Mouse (Mus musculus): ENCODE measurements around the gene Yju2. TPM values are rescaled to one million over a fixed set of nuclear protein-coding genes. Genes with fewer than 3 reads are reported as not detected.

The Yju2 gene
- polyA plus RNA-seq, 1 experiment: 10.1 TPM

GRCm38 (mm10) chr17:55959946-55960740, 1.2 kb downstream of the Yju2 start:
- DNase-seq (ENCODE audit: low spot score): no peak

GRCm38 (mm10) chr17:55960791-55961190, 1.9 kb downstream of the Yju2 start:
- DNase-seq (ENCODE audit: low spot score): no peak

- DNase-seq (ENCODE audit: low spot score): no peak
Measured at GRCm38 (mm10) chr17:55961631-55962030, 2.7 kb downstream of the Yju2 start.

GRCm38 (mm10) chr17:55963171-55963570, 4.3 kb downstream of the Yju2 start:
- no peak for DNase-seq (ENCODE audit: low spot score)

GRCm38 (mm10) chr17:55964496-55964895, 5.6 kb downstream of the Yju2 start:
- DNase-seq (ENCODE audit: low spot score): no peak

DNA sequence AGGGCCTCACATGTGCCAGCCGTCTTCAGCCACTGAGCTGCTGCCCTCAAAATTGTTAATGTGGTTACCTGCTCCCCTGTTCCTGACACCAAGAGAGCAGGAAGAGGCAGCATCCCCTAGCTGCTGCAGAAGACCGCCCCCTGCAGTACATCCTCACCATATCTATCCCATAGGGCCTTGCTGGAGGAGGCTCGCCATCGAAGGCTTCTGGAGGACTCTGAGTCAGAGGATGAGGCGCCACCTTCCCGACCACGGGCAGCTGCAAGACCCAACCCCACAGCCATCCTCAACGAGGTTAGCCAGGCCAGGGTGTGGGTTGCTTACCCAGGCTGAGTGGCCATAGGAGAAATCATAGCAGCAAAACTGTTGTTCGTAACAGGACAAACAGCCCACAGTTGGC, 6.1 kb downstream of the Yju2 start:
- DNase-seq (ENCODE audit: low spot score): no peak

- no peak for DNase-seq (ENCODE audit: low spot score)
Measured at GRCm38 (mm10) chr17:55967186-55967585, 8.3 kb downstream of the Yju2 start.

GRCm38 (mm10) chr17:55968210-55968609, 9.3 kb downstream of the Yju2 start:
- no peak for DNase-seq (ENCODE audit: low spot score)

GRCm38 (mm10) chr17:55969560-55969959, 10.7 kb downstream of the Yju2 start:
- no peak for DNase-seq (ENCODE audit: low spot score)

DNA sequence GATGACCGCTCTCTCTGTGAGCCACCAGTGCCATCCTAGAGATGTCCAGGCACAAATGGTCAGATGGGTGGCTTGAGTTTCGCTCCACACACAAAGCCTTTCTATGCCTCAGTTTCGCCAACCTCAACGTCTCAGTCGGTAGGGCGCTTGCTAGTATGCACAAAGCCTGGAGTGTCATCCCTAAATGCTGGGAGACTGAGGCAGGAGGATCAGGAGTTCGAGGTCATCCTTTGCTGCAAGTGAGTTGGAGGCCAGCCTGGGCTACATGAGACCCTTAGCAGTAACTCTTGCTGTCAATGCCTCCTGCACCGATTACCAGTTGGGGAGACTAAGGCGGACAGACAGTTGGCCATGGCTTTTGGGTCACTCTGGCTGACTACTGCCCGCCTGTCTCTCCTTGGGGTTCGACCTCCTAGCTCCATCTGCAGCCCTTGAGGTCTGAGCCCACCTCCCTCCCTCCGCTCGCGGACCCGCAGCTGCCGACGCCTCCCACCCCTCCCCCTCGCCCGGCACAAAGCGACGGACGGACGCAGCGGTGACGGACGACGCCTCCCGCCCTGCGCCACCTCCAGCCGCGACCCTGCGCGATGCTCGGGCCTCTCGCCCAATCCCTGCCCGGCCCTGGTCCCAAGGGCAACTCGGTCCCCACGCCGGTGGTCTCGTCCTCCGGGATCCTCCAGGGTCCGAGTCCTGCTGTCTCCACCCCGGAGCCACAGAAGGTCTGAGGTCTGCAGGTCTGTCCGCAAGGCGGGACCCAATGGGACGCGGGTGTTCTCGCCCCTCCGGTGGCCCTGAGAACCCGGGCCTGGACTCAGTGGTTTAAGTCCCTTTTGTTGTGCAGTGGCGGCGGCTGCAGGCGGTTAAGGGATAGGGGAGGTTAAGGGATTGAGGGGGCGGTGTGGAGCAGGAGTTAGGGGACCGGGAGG, 11.3 kb downstream of the Yju2 start, which contains the start of gene Shd:
Shd (plus strand) TSS at position 502 of the 926 bp plus-strand sequence.
- no peak for DNase-seq (ENCODE audit: low spot score)

DNA sequence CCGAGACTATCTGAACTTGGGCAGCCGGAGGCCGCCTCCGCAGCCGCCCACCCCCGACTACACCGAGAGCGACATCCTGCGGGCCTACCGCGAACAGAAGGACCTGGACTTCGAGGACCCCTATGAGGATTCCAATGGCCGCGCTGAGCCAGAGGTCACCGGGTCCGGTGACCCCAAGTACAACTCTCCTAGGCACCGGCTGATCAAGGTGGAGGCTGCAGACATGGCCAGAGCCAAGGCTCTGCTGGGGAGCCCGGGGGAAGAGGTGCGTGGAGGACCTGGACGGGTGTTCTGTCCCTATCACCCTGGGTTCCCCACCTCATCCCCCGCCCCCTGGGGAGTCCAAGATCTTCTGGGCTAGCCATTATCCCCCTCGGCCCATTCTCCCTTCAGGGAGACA, 12.6 kb downstream of the Yju2 start:
- no peak for DNase-seq (ENCODE audit: low spot score)

DNA sequence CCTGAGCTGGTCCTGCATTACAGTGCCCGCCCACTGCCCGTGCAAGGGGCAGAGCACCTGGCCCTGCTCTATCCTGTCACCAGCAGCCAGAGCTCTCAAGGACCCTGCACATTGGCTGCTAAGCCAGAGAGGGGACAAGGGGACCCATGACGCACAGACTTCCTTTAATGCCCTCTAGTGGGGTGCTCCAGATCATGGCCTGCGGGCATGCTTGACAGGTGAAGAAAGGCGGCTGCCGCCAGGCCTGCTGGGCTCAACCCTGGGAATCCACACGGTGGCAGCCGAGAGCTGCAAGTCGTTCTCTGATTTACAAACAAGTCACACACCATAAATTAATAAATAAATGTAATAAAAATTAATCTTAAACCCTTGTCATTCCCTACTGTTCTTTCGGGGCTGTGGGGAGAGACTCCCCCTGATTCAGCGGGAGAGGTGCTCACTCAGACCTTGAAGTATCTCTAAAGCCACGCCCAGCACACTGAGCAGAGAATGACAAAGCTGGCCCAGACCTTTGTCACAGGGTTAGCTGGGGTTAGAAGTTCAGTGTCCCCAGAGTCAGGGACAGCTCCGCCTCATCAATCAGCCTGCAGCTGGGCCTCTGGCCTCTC, 17.5 kb downstream of the Yju2 start:
- no peak for DNase-seq (ENCODE audit: low spot score)

DNA sequence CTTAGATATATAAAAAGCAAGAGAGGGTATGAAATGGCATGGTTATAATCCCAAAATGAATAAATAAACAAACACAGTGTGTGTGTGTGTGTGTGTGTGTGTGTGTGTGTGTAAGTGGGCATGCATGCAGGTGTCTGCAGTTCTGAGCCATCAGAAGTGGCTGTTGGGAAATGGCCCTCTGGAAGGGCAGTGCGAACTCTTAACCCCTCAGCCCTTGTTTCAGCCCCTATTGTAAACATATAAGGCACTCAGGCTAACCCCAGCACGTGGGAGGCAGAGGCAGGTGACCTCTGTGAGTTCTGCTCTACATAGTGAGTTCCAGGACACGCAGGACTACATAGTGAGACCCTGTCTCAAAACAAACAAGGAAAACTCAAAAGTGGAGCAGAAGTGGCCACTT, 18.4 kb downstream of the Yju2 start:
- DNase-seq (ENCODE audit: low spot score): no peak

GRCm38 (mm10) chr17:55986030-55986961, 27.4 kb downstream of the Yju2 start, which contains the start of gene Fsd1:
Gene Fsd1, plus strand, starts transcription at chr17:55986509.
- DNase-seq (ENCODE audit: low spot score): no peak

- no peak for DNase-seq (ENCODE audit: low spot score)
Measured at GRCm38 (mm10) chr17:55990278-55990898, 31.5 kb downstream of the Yju2 start.

DNA sequence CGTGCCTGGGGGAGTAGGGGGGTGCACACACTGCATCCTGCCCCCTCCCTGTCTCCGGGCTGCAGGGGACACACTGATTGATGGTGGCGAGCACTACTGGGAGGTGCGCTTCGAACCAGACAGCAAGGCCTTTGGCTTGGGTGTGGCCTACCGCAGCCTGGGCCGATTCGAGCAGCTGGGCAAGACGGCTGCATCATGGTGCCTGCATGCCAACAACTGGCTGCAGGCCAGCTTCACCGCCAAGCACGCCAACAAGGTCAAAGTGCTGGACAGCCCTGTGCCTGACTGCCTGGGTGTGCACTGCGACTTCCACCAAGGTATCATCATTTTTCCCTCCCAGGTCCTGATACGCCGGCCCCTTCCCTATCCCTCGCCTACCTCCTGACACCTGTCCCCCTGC, 37.1 kb downstream of the Yju2 start:
- DNase-seq (ENCODE audit: low spot score): no peak

DNA sequence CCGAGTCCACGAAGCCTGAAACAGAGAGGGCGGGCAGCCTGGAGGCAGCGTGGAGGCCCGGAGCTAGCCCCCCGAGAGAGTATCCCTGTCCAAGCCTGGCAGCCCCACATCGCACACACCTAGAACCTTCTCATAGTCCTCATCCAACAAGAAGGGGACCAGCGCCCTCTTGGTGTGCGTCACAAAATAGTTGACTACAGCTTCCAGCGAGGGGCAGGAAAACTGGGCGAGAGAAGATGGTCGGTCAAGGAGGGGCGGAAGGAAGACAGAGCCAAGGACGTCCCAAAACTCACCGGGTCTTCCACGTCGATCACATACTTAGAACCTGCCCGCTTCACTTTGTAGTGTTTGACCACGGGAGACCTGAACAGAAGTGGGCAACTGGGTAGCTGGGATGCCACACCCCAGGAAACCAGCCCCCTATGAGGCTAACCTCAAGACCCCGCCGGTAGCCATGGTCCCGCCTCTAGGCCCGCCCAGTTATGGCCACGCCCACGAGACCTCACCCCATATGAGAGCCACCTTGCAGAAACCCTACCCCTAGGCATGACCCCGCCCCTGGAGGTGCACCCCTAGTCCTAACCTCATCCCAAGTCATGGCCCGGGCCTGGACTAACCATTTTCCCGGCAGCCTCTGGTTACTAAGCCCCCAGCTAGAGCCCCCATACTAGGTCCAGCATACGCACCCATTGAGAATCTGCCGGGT, 41.0 kb downstream of the Yju2 start:
- DNase-seq (ENCODE audit: low spot score): no peak

- no peak for DNase-seq (ENCODE audit: low spot score)
Measured at GRCm38 (mm10) chr17:56003000-56003399, 44.1 kb downstream of the Yju2 start.

- peak; percentile 46 for DNase-seq (ENCODE audit: low spot score)
Measured at GRCm38 (mm10) chr17:56005415-56006061, 46.6 kb downstream of the Yju2 start, which contains the start of the genes Stap2 and Mpnd. Gene Stap2, minus strand, starts transcription at chr17:56005584. Gene Mpnd, plus strand, starts transcription at chr17:56005711.
